Mouse (Mus musculus): Measurements from ENCODE around the gene Trmo. TPM values are rescaled to one million over a fixed set of nuclear protein-coding genes. Genes with fewer than 3 reads are reported as not detected.

Trmo gene
- 1.9 TPM for polyA plus RNA-seq (2014; fragmentation: Illumina TruSeq; extraction: RNeasy Lipid Tissue Mini Kit (QIAGEN cat#74804))

GRCm38 (mm10) chr4:46389013-46389611 lies at the start of gene Trmo:
Gene Trmo, minus strand, starts transcription at chr4:46389437.

GRCm38 (mm10) chr4:46413406-46413805 lies 24.2 kb upstream of the Trmo start, which contains the start of gene Hemgn:
Gene Hemgn, minus strand, starts transcription at chr4:46413506.

DNA sequence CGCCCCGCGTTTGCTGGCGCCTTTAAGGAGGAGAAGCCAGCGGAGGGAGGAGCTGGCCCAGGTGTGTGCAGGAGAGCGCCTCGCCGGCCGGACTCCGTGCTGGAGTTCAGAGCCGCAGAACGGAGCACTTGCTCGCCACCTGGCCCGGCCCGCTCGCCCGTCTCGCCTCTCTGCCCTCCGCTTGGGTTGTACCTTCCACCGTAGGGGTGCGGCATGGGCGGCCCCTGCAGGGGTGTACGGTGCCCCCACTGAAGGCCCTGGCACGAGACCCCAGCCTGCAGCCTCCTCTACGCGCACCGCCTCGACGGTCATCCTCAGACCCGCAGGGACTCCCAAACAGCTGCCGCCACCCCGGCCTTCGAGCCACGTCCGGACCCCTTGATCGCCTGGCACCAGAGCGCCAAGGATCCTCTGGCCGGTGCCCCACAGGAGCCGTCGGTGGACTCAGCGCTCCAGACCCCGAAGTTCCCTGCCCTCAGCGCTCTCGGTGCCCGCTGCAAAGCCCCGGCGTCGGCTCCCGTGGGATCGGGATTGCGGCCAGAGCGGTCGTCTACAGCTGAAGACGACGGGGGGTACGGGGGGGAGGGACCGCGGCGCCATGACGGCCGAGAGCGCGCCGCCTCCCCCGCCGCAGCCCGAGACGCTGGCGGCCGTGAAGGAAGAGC lies 45.5 kb downstream of the Trmo start, which contains the start of gene Foxe1:
TSS of gene Foxe1 (plus strand) at position 14 of the 665 bp plus-strand sequence.

Other genes with a start within 250 kb of the Trmo start
- 45.3 TPM for gene Xpa, start 193.1 kb downstream of the Trmo start, polyA plus RNA-seq (2014; fragmentation: Illumina TruSeq; extraction: RNeasy Lipid Tissue Mini Kit (QIAGEN cat#74804))
- not detected for gene Foxe1, start 45.8 kb downstream of the Trmo start, polyA plus RNA-seq (2014; fragmentation: Illumina TruSeq; extraction: RNeasy Lipid Tissue Mini Kit (QIAGEN cat#74804))
- gene Hemgn, start 24.1 kb upstream of the Trmo start, polyA plus RNA-seq (2014; fragmentation: Illumina TruSeq; extraction: RNeasy Lipid Tissue Mini Kit (QIAGEN cat#74804)) = not detected
- gene Anp32b, start 61.5 kb upstream of the Trmo start, polyA plus RNA-seq (2014; fragmentation: Illumina TruSeq; extraction: RNeasy Lipid Tissue Mini Kit (QIAGEN cat#74804)) = 633 TPM
- gene Nans, start 99.8 kb upstream of the Trmo start, polyA plus RNA-seq (2014; fragmentation: Illumina TruSeq; extraction: RNeasy Lipid Tissue Mini Kit (QIAGEN cat#74804)) = 9.6 TPM
- 22.3 TPM for gene Trim14, start 146.7 kb upstream of the Trmo start, polyA plus RNA-seq (2014; fragmentation: Illumina TruSeq; extraction: RNeasy Lipid Tissue Mini Kit (QIAGEN cat#74804))
- gene Coro2a, start 212.8 kb upstream of the Trmo start, polyA plus RNA-seq (2014; fragmentation: Illumina TruSeq; extraction: RNeasy Lipid Tissue Mini Kit (QIAGEN cat#74804)) = 13.3 TPM